Mouse (Mus musculus) kidney, postnatal 0 days (tissue): ENCODE results near the gene Asic3. TPM values are rescaled to one million over a fixed set of nuclear protein-coding genes. Genes with fewer than 3 reads are reported as not detected.

Experiments
- ATAC-seq: fragments of 200-750 bp; cut with Nextera tagmentation; replicated peaks from 2 replicates; pipeline ENCODE4 v1.8.0; 2017; ENCODE audit warnings: low read depth, moderate number of reproducible peaks, moderate TSS enrichment, moderate library complexity; ENCODE audit not compliant: low FRiP score
- DNase-seq: peaks from one replicate; pipeline ENCODE4 v3.0.0-alpha.2; 2016; ENCODE audit warnings: low spot score
- H3K27ac ChIP-seq: fragments of 300-500 bp; sonication (generic); 2 replicates; pipeline ENCODE4 v1.5.1; 2014; ENCODE audit warnings: mild to moderate bottlenecking
- H3K27me3 ChIP-seq: fragments of 300-500 bp; sonication (generic); 2 replicates; pipeline ENCODE4 v1.6.1; 2014; ENCODE audit warnings: low read length, mixed read lengths; ENCODE audit not compliant: insufficient read depth
- H3K36me3 ChIP-seq: fragments of 300-500 bp; sonication (generic); 2 replicates; pipeline ENCODE4 v1.6.1; 2014; ENCODE audit warnings: low read length, mixed read lengths; ENCODE audit not compliant: insufficient read depth
- H3K4me1 ChIP-seq: fragments of 300-500 bp; sonication (generic); replicated peaks from 2 replicates; pipeline ENCODE4 v1.6.1; 2014; ENCODE audit warnings: antibody characterized with exemption, low read length, mixed read lengths; ENCODE audit not compliant: insufficient read depth
- H3K4me2 ChIP-seq: fragments of 300-500 bp; sonication (generic); 2 replicates; pipeline ENCODE4 v1.6.1; 2014; ENCODE audit warnings: mild to moderate bottlenecking, low read length, moderate library complexity, mixed read lengths
- H3K4me3 ChIP-seq: fragments of 300-500 bp; sonication (generic); replicated peaks from 2 replicates; pipeline ENCODE4 v1.5.1; 2014; ENCODE audit warnings: low read depth, low read length
- H3K9ac ChIP-seq: fragments of 300-500 bp; sonication (generic); 2 replicates; pipeline ENCODE4 v1.6.1; 2014; ENCODE audit warnings: low read depth, low read length
- H3K9me3 ChIP-seq: fragments of 300-500 bp; sonication (generic); replicated peaks from 2 replicates; pipeline ENCODE4 v1.6.1; 2016; ENCODE audit warnings: low read length, inconsistent platforms, mixed read lengths
- CTCF ChIP-seq: IDR thresholded peaks from 2 replicates; pipeline ENCODE4 v1.5.1; 2016; ENCODE audit warnings: antibody characterized with exemption, low read depth, mild to moderate bottlenecking, moderate library complexity
- WGBS: fragments of 180-500 bp; shearing (Covaris S2); extraction: QIAGEN DNeasy Blood & Tissue Kit; methylation state at CpG from one replicate; pipeline ENCODE4 v1.1.7; 2014; 5-methylcytosine and 5-hydroxymethylcytosine counted together
- polyA plus RNA-seq: library from polyadenylated mRNA; unstranded; fragments of >200 nt; fragmentation: Nextera tagmentation; extraction: Ambion mirVana; gene quantifications from 2 replicates; pipeline ENCODE4 v1.2.1, GENCODE M21; 2015

Asic3 gene
- polyA plus RNA-seq, 1 experiment from 2014 or later = 0.46 TPM

DNA sequence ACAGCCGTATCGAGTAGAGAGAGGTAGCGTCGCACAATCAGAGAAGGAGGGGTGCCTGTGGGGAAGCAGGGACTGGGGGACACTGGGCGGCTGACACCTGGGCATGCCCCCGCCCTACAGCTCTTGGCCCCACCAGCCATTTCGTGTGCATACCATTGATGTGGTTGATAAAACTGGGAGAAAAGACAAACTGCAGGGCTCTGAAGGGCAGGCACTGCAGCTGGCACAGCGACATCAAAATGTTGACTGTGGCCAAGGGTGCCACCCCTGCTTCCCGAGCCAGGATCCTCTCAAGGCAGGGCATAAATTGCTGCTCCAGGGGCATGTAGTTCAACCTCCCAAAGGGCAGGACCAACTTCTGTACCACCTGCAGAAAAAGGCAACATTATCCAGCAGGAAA is 28.8 kb downstream of the Asic3 start:
- WGBS = 90% methylated on average over 9 of the region's 9 CpGs
- H3K36me3 ChIP-seq = peaks cover 45% of the 10 kb centered on the region
- no peak for ATAC-seq

DNA sequence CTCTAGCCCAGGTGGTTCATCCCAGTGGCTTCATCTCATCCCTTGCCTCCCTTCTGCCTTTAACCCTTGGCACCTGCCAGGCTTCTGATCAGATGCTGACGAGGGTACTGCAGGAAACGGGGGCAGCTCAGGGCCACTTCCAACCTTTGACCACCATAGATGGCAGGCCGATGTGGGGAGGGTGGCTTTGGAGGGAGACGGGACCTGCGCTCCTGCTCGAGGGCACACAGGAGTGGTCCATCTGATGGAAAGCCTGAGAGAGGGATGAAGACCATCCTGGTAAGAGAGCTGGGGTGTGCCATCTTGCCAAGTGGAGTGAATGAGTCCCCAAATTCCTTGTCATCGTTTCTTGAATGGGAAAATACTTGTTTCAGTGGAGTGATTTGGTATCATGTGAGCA is 30.0 kb downstream of the Asic3 start:
- Histone ChIP-seq H3K9ac (no peak overlapping the region), H3K4me2 (no peak overlapping the region), H3K4me1 (peaks cover 15% of the 10 kb centered on the region; the same call in 1 of the 2 replicates), H3K27ac (no peak overlapping the region), H3K9me3 (no peaks in the 10 kb centered on the region), H3K27me3 (no peaks in the 10 kb centered on the region), H3K4me3 (no peak overlapping the region), H3K36me3 (peaks cover 45% of the 10 kb centered on the region)
- 88% methylated on average over 7 of the region's 7 CpGs for WGBS
- DNase-seq (no peak), ATAC-seq (no peak)
- TF ChIP-seq CTCF = no peak

More for the DNA sequence above, 28.8 kb downstream of the Asic3 start:
- Histone ChIP-seq H3K9me3 (no peaks in the 10 kb centered on the region), H3K4me2 (no peak overlapping the region), H3K4me1 (peaks cover 11% of the 10 kb centered on the region; the same call in 1 of the 2 replicates), H3K9ac (no peak overlapping the region), H3K27me3 (no peaks in the 10 kb centered on the region), H3K4me3 (no peak overlapping the region), H3K27ac (no peak overlapping the region)
- no peak for TF ChIP-seq CTCF
- DNase-seq = no peak

DNA sequence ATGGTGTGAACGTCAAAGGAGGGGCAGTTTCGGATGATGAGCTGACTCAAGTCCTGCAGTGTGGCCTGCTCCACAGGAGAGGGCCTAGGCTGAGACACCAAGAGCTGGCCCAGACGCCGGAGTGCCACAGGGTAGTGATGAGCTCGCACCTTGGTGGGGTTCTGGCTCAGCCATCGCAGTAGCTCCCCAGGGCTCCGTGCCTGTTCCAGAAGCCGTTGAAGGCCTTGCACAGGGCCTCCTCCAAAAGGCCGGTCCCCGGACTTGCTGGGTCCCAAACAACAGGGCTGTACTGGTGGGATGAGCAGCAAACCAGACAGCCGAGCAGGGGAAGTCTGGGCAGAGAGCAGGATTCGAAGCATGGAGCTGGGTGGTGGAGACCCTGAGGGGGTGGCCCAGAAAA is 30.7 kb downstream of the Asic3 start:
- Histone ChIP-seq H3K4me3 (peak overlapping the region; percentile 93), H3K9ac (peak overlapping the region; percentile 97), H3K4me2 (peak overlapping the region; percentile 90), H3K27ac (peak overlapping the region; percentile 95; the same call in 1 of the 2 replicates), H3K36me3 (peaks cover 40% of the 10 kb centered on the region), H3K27me3 (no peaks in the 10 kb centered on the region), H3K9me3 (no peaks in the 10 kb centered on the region), H3K4me1 (peaks cover 15% of the 10 kb centered on the region; the same call in 1 of the 2 replicates)
- ATAC-seq (no peak), DNase-seq (no peak)
- TF ChIP-seq CTCF = no peak
- 85% methylated on average over 12 of the region's 12 CpGs for WGBS

DNA sequence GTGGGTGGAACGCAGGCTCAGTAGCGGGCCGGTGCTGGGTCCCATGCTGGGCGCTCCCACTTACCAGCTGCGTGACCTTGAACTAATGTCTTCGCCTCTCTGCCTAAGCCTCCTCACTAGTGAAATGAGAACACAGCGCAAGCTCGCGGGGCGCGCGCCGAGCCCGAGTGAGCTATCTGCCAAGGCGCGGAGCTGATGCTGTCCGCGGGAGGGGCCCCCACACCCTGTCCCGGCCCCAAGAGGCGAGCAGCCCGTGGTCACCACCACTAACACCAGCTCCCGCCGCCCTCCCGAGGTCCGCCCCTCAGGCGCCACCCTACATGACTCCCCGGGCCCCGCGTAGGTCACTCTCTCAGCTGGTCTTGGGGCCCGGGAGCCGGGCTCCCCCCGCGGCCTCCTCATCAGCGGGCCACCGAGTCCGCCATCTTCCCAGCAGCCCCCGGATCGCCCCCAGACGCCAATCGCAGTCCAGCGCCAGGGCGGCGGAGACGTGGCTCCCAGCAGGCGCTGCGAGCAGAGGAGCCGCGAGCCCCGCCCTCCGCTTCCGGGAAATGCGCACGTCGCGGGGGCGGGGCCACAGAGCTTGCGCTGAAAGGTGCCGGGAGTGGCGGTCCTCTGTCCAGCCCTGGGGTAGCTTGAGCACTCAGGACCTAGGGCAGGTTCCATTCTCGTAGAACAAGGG is 31.7 kb downstream of the Asic3 start, which contains the start of gene Fastk:
Gene Fastk (minus strand): TSS at position 542 of the 682 bp plus-strand sequence.
- DNase-seq (peak; percentile 97), ATAC-seq (peak; percentile 85)
- peak; percentile 2; the same call in 1 of the 2 replicates for TF ChIP-seq CTCF
- peaks cover 15% of the 10 kb centered on the region; the same call in 1 of the 2 replicates for H3K4me1 ChIP-seq
- H3K36me3 ChIP-seq = peaks cover 30% of the 10 kb centered on the region
- no peaks in the 10 kb centered on the region for H3K27me3 ChIP-seq
- peak within 1 kb of the TSS; percentile 95 for H3K27ac ChIP-seq
- H3K4me2 ChIP-seq = peak within 1 kb of the TSS; percentile 90
- peak within 1 kb of the TSS; percentile 93 for H3K4me3 ChIP-seq
- WGBS = under 1% methylated on average over 51 of the region's 60 CpGs
- H3K9me3 ChIP-seq = no peaks in the 10 kb centered on the region
- peak within 1 kb of the TSS; percentile 97 for H3K9ac ChIP-seq

DNA sequence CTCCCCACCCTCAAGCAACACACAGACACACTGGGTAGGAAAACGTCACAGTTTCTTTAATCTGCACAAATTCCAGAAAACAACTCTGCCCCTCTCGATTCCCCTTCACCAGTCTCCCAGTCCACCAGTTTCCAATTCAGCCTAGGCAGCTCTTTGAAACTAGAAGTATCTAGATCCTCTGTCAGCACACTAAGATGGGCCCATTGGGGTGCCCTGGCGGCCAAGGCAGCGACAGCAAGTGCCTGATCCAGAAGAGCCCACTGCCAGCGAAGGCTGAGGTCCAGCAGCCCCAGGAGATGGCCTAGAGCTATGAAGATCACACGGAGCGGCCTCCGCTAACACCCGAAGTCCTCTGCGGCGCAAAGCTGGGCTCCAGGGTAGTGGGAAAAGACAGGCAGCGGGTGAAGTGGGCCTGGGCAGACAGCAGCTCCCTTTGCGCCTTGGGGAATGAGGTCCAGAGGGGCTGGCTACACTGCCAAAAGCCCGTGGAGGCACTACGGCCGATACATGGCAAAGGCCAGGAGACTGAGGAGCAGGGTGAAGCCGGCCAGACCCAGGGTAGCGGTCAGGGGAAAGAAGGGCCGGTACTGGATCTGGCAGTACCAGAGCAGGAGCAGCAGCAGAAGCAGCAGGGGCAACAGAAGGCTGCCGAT is 32.4 kb downstream of the Asic3 start:
- H3K27ac ChIP-seq = peak overlapping the region; percentile 95
- no peak; the same call in 1 of the 2 replicates for TF ChIP-seq CTCF
- DNase-seq (no peak), ATAC-seq (0 out of 2 replicates have a peak, but pooled peaks have one; percentile 0)
- H3K4me1 ChIP-seq = peaks cover 15% of the 10 kb centered on the region; the same call in 1 of the 2 replicates
- peaks cover 23% of the 10 kb centered on the region for H3K36me3 ChIP-seq
- H3K9ac ChIP-seq = peak overlapping the region; percentile 97
- H3K4me3 ChIP-seq = peak overlapping the region; percentile 93
- no peaks in the 10 kb centered on the region for H3K9me3 ChIP-seq
- no peaks in the 10 kb centered on the region for H3K27me3 ChIP-seq
- peak overlapping the region; percentile 90 for H3K4me2 ChIP-seq
- WGBS = 62% methylated on average over 20 of the region's 20 CpGs

DNA sequence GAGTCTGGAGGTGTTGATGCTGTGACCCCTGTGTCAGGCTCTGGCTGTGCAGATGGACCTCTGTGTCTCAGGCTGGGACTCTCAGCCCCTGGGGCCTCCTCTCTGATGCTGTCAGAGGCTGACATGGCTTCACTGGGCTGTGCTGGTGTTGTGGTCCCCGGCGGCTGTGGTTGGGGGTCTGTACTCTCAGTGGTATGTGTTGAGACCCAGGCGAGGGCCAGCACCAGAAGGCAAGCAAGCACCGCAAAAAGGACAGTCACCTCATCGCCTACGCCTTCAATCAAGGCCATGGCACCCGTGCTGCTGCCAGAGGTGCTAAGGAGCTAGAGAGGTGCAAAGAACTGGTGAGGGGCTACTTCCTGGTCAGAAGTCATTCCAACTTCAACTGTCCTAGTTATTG is 33.4 kb downstream of the Asic3 start:
- Histone ChIP-seq H3K9ac (no peak overlapping the region), H3K4me1 (peaks cover 15% of the 10 kb centered on the region; the same call in 1 of the 2 replicates), H3K36me3 (peaks cover 13% of the 10 kb centered on the region; the same call in 1 of the 2 replicates), H3K4me2 (peak overlapping the region; percentile 64; the same call in 1 of the 2 replicates), H3K9me3 (no peaks in the 10 kb centered on the region), H3K27ac (no peak overlapping the region), H3K4me3 (no peak overlapping the region), H3K27me3 (no peaks in the 10 kb centered on the region)
- no peak for TF ChIP-seq CTCF
- ATAC-seq (no peak), DNase-seq (no peak)
- 93% methylated on average over 7 of the region's 7 CpGs for WGBS
